Mouse (Mus musculus): ENCODE results near the gene Ankib1. TPM values are rescaled to one million over a fixed set of nuclear protein-coding genes. Genes with fewer than 3 reads are reported as not detected.
"Not testable (repeated sequence)": the region's sequence is repeated elsewhere in the genome, so short reads cannot be mapped to it uniquely, and the experiment has no call there.

The Ankib1 gene
- total RNA-seq, 2 experiments from 2014 or later, result 14.6 to 15.2 TPM

DNA sequence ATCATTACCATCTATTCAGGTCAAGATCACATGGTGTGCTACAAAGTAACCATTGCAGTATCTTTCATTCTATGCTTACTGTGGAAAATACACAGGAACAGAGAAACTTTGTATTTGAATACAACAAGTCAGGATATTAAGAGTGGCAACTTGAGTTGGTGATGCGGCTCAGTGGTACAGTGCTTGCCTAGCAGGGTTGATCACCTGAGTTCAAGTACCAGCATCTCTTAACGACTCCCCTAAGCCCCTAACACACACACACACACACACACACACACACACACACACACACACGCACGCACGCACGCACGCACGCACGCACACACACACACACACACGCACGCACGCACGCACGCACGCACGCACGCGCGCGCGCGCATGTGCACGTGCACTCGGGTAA, 69.9 kb downstream of the Ankib1 start:
- DNase-seq; intact Hi-C loops (cut with DNase I): not testable (repeated sequence)

DNA sequence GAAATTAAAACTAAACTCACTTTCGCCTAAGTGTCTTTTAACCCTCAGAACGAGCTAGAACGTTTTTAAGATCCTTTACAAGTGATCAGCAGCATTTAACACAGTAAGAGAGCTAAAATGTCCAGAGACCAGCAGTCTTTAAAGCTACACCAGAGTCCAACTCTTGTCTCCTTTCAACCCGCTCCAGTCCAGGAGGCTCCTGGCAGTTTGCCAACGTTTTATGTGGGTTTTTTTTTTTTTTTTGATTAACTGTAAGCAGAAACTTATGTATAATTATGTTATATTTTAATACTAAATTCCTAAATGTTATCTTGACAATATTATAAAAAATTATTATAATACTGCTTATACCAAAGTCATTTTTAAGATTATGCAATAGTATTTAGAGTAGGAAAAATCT, 73.9 kb downstream of the Ankib1 start:
- intact Hi-C loops (cut with DNase I), result no loop called here
- no peak for DNase-seq

DNA sequence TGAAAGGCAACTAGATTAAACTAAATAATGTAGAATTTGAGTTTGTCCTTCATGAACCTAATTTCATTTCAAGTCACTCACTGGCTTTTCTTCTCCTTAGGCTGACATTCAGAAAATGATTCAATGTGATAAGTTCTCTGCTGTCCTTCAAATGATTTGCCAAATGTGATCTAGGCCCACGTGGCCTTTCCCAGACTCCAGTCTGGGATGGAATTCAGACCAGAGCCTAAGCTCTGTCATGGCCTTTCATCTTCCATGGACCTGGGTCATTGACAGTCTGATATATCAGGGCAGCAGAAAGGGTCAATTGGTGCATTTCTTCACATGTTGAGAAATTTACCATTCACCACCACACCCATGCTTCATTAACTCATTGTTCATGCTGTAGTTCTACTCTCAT, 77.2 kb downstream of the Ankib1 start:
- intact Hi-C loops (cut with DNase I), result no loop called here
- DNase-seq, result no peak

DNA sequence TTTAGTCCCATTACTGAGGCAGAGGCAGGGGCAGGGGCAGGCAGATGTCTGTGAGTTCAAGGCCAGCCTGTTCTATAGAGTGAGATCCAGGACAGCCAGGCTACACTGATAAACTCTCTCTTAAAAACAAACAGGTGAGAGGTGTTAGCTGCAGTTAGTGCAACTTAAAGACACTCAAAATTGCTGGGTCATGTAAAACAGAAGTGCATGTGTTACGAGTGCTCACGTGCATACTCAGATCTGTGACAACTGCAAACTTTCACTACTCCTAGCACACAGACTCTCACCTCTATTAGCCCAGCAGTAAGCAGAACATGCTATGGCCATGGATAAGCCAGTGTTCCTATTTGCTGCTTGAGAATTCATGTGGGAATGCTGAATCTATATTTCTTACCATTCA, 79.3 kb downstream of the Ankib1 start:
- intact Hi-C loops (cut with DNase I), result no loop called here
- DNase-seq, result no peak

DNA sequence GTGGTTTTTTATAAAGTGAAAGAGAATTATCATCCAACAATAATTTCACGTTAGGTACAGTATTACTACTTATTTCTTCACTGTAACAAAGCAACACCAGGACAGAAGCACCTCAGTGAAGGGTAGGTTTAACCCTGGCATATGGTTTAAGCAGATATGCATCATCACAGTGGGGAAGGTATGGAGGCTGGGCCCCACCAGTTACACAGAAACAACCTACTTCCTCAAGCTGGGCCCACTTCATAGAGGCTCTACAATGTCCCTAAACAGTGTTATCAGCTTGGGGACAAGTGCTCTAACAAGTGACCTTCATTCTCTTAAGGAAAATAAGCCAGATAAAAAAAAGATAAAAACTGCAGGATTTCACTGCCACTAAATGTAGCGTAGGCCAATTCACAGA, 79.9 kb downstream of the Ankib1 start:
- DNase-seq, result no peak
- intact Hi-C loops (cut with DNase I), result no loop called here

DNA sequence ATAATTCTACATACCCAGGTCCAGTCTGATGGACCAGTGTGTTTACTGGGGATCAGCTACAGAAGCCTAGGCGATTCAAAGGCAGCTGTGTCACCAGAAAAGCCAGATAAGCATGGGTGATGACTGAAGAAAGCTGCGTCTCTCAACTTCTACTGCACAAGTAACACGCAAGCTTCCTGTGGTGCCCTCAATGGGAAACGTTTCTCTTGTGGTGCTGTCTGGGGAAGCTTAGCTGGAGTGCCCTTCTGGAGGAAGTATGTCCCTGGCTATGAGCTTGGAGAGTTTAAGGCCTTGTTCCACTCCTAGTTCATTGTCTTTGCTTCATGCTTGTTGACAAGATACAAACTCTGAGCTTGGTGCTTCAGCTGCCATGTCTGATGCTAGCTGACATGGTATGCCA, 83.4 kb downstream of the Ankib1 start:
- intact Hi-C loops (cut with DNase I), result no loop called here
- no peak for DNase-seq

DNA sequence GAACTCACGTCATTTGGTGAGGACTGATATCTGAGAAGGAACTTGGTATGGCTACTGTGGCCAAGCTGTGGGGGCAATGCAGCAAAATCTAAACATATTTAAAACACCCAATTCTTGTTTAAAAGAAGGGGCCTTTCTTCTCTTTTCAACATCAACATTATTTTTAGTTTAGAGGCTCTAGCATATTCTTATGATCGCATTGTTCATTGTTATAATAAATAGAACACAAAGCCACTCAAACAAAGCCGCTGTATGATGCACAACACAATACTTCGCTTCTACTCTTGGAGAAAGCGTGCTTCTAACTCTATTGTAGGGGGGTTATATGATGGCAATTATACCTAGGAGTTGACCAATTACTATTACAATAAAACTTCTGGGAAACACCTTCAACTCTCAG, 86.9 kb downstream of the Ankib1 start:
- intact Hi-C loops (cut with DNase I), result no loop called here
- DNase-seq, result no peak

DNA sequence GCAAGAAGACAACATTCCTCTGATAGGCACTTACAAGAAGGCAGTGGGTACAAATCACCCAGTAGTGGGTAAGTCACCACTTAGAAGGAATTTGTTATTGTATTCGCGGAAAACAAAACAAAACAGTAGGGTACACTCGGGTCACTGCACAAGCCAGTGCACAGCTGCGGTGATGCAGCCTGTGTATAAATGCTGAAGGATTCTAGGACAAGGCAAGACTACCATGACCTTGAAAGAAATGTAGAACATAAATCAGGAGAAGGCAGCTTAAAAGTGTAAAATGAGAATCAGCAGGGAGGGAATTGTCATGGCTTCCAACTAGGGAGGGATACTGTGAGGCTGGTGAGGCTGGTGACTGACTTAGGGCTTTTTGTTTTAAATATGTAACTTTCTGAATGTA, 100.5 kb downstream of the Ankib1 start:
- no peak for DNase-seq
- intact Hi-C loops (cut with DNase I), result no loop called here

DNA sequence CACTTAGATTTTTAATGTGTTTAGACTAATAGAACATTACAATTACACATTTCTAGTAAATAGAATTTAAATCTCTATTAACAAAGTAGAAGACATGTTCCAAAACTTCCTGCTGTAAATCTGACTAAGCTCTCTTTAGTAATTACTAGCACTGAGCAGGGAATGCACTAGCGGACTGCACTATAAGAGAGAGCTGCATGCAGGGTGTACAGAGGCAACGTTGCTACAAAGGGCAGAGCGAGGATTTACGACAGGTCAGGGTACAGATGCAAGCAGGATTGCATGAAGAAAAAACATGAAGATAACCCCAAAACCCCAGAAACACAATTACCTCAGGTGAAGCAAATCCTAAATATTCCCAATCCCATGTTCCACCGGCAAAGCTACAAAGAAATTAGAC, 102.7 kb downstream of the Ankib1 start:
- intact Hi-C loops (cut with DNase I), result no loop called here

DNA sequence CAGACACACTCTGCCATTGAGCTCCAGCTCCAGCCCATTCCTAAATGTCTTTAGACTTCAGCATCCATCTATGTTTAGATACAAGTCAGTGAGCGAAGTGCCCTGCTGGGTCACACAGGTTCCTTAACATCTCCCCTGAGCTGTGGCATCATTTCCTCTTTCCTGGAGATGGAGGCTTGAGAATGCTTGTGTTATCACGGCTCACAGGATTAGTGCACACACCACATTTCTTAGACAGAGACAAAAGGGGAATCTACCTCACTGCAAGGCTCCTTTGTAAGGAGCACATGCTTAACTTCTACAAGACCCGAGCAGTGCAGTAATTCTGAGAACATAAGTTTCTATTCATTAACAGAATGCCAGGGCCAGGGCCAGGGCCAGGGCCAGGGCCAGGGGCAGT, 106.7 kb downstream of the Ankib1 start:
- no peak for DNase-seq
- intact Hi-C loops (cut with DNase I), result no loop called here

More for the DNA sequence above, 102.7 kb downstream of the Ankib1 start:
- no peak for DNase-seq

DNA sequence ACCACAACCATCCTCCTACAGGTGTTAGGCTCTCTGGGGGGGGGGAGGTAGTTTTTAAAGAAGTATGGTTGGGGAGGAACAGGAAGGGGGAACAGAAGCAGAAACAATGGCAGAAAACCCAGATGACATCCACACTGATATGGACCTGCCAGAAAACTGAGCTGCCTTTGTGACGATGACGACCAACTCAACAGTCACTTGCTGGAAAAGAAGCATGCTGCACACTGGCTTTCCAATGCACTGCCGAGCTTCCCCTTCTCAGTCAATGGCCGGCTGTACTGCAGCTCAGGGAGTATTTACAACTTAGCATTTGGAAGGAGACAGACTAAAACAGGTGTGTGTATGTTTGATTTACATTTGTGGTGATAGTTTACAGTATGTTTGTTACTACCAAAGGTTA, 107.5 kb downstream of the Ankib1 start:
- intact Hi-C loops (cut with DNase I), result no loop called here
- no peak for DNase-seq

DNA sequence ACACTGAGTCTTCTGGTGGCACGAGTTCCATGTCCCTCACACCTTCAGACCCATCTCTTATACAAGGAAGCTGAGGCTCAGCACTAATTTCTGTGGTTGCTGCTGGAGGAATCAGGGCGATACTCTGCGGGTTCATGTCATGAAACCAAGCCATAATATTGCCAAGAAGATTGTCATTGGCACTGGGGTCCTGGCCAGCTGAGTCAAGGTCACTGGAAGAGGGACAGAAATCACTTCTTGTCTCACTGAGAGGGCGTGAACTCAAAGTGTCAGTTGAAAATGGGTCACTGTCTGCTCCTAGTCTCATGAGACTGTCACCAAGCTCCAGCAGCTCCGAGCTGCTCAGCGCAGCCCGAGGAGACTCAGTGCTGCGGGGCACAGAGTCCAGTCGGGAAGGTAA, 109.8 kb downstream of the Ankib1 start:
- no peak for DNase-seq
- intact Hi-C loops (cut with DNase I), result no loop called here

DNA sequence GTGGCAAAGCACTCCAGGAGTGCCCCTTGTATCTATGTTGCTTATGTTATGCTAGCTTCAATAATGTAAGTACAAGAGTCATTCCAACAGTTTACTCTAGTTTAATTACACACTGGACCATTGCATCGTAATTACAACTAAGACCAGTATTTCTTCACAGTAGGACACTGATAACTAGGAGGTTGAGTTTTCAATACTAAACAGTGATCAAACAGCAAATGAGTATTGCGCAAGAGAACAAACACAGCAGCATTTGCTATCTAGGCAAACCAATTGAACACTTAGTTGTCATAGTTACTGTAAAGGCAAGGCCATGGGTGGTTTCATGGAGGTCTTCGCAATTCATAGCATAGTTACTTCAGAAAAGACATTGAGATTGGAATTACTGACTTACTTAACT, 111.4 kb downstream of the Ankib1 start:
- no peak for DNase-seq
- intact Hi-C loops (cut with DNase I), result no loop called here

DNA sequence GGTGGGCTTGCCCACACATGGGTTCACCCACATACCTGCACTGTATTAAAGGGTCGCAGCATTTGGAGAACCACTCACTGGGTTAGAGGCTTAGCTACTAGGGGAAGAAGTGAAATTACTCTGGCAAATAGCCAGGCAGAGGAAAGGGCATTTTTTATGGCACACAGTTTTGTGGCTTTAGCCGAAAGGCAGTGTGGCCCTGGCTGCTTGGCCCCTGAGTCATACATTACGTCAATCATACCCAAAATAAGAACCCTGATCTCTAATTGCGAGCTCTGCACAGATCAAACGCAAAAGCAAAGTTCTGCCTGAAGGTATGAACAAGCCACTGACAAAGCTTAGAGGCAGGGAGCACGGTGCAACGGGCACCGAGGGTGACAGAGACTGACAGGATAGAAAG, 114.4 kb downstream of the Ankib1 start:
- intact Hi-C loops (cut with DNase I), result no loop called here
- no peak for DNase-seq

DNA sequence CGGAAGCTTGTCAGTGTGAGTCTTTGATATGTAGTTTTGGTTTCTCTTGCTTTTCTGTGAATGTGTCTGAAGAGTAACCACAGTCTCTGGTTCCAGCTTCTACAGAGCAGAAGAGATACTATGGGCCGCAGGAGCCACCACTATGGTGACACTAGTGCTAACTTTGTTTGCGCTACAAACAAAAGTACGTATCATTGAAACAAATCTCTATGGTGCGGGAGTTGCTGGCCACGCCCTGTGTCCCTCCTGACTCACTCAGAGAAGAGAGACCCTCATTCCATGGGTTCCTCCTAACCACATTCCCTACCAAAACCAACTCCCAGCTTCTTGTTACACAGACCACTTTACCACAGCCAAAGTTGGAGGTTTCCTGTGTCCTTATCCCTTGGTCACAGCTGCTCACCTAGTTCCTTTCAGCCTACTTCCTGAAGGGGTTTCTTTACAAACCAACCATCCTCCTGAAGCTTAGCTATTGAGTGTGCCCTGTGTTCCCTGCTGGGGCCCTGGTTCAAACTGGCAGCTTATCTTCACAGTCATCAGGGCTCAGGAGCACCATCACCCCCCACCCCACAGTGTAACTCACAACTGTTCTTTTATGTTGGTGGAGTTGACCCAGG, 132.7 kb downstream of the Ankib1 start:
- no peak for DNase-seq
- intact Hi-C loops (cut with DNase I), result no loop called here

DNA sequence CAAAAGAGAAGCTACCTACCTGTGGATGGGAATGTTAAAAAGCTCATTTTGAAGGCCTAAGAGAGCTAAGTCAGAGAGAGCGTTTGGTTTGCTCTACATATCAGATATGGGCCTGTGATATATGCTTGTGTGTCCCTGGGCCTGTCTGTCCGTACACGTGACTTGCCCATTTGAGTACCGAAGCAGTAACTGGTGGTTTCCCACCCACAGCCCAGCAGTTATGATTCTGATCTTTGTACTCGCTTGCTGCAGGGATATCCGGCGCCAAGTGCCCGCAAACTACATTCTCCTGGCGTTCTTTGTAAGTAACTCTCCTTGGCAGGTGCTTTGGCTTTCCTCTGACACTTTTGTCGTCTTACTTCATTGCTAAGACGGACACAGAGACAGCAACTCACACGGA, 136.1 kb downstream of the Ankib1 start:
- no peak for DNase-seq
- intact Hi-C loops (cut with DNase I), result no loop called here

DNA sequence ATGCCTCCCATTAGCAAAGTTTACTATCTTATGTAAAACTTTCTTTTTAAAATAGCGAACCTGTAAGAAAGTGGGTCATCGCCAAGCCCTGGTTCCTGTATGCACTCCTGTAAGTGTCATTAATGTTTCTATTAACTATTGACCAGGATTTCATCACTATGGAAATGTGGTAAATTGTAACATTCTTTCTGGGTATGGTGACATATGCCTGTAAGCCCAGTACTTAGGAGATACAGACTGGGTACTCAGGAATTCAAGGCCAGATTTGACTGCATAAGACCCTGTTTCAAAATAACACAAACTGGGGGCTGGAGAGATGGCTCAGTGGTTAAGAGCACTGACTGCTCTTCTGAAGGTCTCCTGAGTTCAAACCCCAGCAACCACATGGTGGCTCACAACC, 137.5 kb downstream of the Ankib1 start:
- intact Hi-C loops (cut with DNase I), result no loop called here

DNA sequence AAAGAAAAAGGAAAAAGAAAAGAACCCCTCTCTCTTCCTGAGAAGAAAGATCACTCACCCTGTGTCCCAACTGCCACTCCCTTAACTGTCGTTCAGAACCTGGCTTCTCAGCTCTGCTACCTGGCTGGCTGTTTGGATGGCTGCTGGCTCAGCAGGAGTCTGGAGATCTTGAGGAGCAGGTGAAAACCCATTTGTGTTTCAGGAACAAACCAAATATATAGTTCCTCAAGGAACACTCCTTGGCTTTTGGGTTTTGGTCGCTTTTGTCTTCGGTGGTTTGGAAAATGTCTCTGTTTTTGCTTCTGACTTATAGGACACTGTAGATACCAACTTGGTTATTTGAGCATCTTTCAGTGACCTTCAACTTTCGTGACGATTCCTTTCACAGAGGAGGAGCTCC, 145.6 kb downstream of the Ankib1 start, which contains the start of gene Gatad1:
TSS of gene Gatad1 (minus strand) at position 101 of the 400 bp plus-strand sequence.
- DNase-seq, result no peak
- intact Hi-C loops (cut with DNase I), result no loop called here

More for the DNA sequence above, 137.5 kb downstream of the Ankib1 start:
- no peak for DNase-seq

DNA sequence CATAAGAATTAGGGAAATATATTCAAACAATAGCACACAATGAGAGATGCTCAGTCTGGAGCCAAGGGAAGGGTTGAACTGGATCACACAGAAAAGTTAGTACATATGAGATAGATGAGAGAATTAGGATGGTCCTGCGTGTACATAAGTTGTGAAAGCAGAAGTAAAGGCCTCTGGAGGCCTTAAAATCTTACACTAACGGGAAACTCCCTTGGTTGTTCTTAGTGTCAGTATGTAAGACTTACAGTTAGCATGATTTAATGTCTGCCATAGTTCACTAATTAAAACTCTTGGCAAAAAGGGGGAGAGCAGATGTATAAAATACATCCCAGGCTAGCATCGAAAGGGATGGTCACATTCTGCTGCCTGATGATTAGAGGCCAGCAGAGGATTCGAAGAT, 148.9 kb downstream of the Ankib1 start:
- no peak for DNase-seq
- intact Hi-C loops (cut with DNase I), result no loop called here

DNA sequence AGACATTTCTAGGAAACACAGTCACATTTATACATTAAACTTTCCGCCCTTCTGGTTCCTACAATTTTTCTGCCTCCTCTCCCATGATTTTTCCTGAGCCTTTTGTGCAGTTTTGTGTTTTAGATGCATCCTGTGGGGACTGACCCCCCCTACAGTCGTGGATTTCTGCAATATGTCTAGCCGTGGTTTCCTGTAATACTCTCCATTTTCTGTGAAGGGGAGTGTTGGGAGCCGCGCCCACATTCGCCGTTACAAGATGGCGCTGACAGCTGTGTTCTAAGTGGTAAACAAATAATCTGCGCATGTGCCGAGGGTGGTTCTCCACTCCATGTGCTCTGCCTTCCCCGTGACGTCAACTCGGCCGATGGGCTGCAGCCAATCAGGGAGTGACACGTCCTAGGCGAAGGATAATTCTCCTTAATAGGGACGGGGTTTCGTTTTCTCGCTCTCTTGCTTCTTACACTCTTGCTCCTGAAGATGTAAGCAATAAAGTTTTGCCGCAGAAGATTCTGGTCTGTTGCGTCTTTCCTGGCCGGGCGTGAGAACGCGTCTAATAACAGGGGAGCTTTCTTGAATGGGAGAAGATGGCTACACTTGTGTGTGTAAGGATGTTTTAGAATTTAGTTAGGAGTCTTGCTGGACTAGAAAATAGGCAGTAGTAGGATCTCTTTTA, 149.7 kb downstream of the Ankib1 start:
- DNase-seq; intact Hi-C loops (cut with DNase I): not testable (repeated sequence)

DNA sequence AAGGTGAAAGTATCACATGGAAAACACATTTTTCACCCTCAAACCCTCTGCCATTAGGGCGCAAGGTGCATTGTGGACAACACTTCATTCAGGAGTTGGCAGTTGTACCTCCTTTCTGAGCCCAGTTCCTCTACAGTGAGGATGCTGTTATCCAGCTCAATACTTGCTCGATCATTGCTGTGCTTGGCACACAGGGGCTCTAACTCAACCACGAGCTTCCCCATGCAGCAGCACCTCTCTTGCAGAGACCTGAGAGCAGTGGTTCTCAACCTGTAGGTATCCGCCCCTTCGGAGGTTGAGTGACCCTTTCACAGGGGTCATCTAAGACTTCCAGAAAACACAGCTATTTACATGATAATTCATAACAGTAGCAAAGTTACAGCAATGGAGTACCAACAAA, 151.1 kb downstream of the Ankib1 start:
- DNase-seq, result no peak
- intact Hi-C loops (cut with DNase I), result no loop called here

DNA sequence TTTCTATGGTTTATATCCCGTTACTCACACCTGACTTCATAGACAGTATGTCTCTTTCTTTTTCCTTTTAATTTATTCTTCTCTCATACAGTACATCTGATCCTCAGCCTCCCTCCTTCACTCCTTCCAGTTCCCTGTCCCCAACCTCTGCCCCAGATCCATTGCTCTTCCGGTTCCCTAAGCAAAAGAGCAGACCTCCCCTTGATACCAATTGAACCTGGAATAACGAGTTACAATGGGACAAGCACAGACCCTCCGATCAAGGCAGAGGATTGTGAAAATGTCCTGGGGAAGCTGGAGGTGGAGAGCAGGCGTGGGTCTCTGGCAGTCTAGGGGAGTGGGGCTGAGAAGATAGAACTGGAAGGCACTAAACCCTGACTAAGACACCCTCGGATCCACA, 151.8 kb downstream of the Ankib1 start, which contains the start of gene Tmbim7:
TSS of gene Tmbim7 (plus strand) at position 301 of the 400 bp plus-strand sequence.
- intact Hi-C loops (cut with DNase I), result no loop called here

More for the DNA sequence above, 151.8 kb downstream of the Ankib1 start, which contains the start of gene Tmbim7:
- no peak for DNase-seq

Data from gastrocnemius, postnatal 36 days (tissue).